Mouse (Mus musculus): ENCODE measurements around the gene Gm4985.

DNA sequence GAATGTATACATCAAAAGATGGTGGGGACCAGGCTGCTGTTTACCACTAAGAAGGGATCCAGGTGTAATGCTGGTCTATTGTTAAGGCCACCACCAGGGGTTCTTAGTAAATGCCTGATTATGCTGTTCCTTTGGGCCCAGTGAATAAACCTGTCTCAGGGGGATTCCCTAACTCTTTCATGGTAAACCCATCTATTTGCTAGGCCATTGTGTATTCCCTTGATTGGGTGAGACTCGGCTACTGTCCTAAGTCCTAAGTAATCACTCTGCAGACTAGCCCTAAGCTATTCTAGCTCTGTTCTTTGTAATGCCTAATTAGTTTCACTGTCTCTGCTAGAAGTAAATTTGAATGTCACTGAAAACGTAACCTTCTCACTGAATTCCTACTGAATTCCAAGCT is 4.6 kb downstream of the Gm4985 start:
- TF ChIP-seq CTCF (IDR thresholded peaks at IDR 0.05; ENCODE audit: low read depth) (no peak), EP300 (IDR thresholded peaks at IDR 0.05; ENCODE audit: low read depth) (no peak)
